Mouse (Mus musculus): ENCODE data around the gene Tmcc3. TPM values are rescaled to one million over a fixed set of nuclear protein-coding genes. Genes with fewer than 3 reads are reported as not detected.

Tmcc3 gene
- polyA plus RNA-seq, 1 experiment: not detected

GRCm38 (mm10) chr10:94545259-94546019, 233.7 kb downstream of the Tmcc3 start:
- peak overlapping the region; percentile 30 for H3K4me3 ChIP-seq (ENCODE audit: insufficient read depth, low read depth, low read length)
- H3K4me1 ChIP-seq (ENCODE audit: control insufficient read depth, insufficient read depth, low read length): peaks cover 22% of the 10 kb centered on the region
- WGBS: 12% methylated on average over 21 of the region's 21 CpGs
- TF ChIP-seq POLR2A (IDR thresholded peaks at IDR 0.05; ENCODE audit: insufficient read depth, low read depth, low read length) (no peak), CTCF (IDR thresholded peaks at IDR 0.05; ENCODE audit: insufficient read depth, low read depth, low read length) (no peak)
- peak overlapping the region; percentile 76 for H3K27ac ChIP-seq (ENCODE audit: insufficient read depth, low read depth, low read length)

DNA sequence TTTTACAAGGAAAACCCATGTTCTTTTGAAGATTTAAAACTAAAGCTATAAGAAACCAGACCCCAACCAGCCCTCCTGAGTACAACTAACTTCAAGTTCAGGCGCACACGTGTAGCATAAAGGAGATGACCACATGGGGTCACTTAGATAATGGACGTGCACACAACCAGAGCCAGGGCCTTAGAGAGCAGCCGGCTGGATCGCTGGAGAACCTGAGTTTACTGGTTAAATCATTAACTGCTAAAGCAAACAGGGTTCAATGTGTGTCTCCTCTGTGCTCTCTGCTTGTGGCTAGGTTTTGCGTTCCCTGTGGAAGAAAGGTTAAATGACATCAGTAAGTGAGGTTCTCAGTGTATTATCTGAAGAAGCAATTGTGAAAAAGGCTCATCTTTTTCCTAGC, 234.9 kb downstream of the Tmcc3 start:
- 85% methylated on average over 6 of the region's 6 CpGs for WGBS
- Histone ChIP-seq H3K4me3 (ENCODE audit: insufficient read depth, low read depth, low read length) (no peak overlapping the region), H3K27ac (ENCODE audit: insufficient read depth, low read depth, low read length) (peak overlapping the region; percentile 76; the same call in 1 of the 2 replicates), H3K4me1 (ENCODE audit: control insufficient read depth, insufficient read depth, low read length) (peaks cover 26% of the 10 kb centered on the region)
- TF ChIP-seq POLR2A (IDR thresholded peaks at IDR 0.05; ENCODE audit: insufficient read depth, low read depth, low read length) (no peak), CTCF (IDR thresholded peaks at IDR 0.05; ENCODE audit: insufficient read depth, low read depth, low read length) (no peak)

GRCm38 (mm10) chr10:94549511-94550232, 237.9 kb downstream of the Tmcc3 start:
- TF ChIP-seq POLR2A (IDR thresholded peaks at IDR 0.05; ENCODE audit: insufficient read depth, low read depth, low read length) (no peak), CTCF (IDR thresholded peaks at IDR 0.05; ENCODE audit: insufficient read depth, low read depth, low read length) (no peak)
- peaks cover 23% of the 10 kb centered on the region for H3K4me1 ChIP-seq (ENCODE audit: control insufficient read depth, insufficient read depth, low read length)

GRCm38 (mm10) chr10:94550649-94551048, 238.9 kb downstream of the Tmcc3 start:
- H3K4me1 ChIP-seq (ENCODE audit: control insufficient read depth, insufficient read depth, low read length): peaks cover 15% of the 10 kb centered on the region
- H3K4me3 ChIP-seq (ENCODE audit: insufficient read depth, low read depth, low read length): no peak overlapping the region
- WGBS: 66% methylated on average over 9 of the region's 9 CpGs

More at GRCm38 (mm10) chr10:94549511-94550232, 237.9 kb downstream of the Tmcc3 start:
- no peak overlapping the region for H3K27ac ChIP-seq (ENCODE audit: insufficient read depth, low read depth, low read length)
- no peak overlapping the region for H3K4me3 ChIP-seq (ENCODE audit: insufficient read depth, low read depth, low read length)
- WGBS: 78% methylated on average over 4 of the region's 4 CpGs

GRCm38 (mm10) chr10:94551065-94551464, 239.3 kb downstream of the Tmcc3 start:
- H3K4me1 ChIP-seq (ENCODE audit: control insufficient read depth, insufficient read depth, low read length): peaks cover 12% of the 10 kb centered on the region
- WGBS: 87% methylated on average over 2 of the region's 2 CpGs
- TF ChIP-seq CTCF (IDR thresholded peaks at IDR 0.05; ENCODE audit: insufficient read depth, low read depth, low read length) (no peak), POLR2A (IDR thresholded peaks at IDR 0.05; ENCODE audit: insufficient read depth, low read depth, low read length) (no peak)
- no peak overlapping the region for H3K4me3 ChIP-seq (ENCODE audit: insufficient read depth, low read depth, low read length)
- H3K27ac ChIP-seq (ENCODE audit: insufficient read depth, low read depth, low read length): no peak overlapping the region

More at GRCm38 (mm10) chr10:94550649-94551048, 238.9 kb downstream of the Tmcc3 start:
- no peak overlapping the region; the same call in 1 of the 2 replicates for H3K27ac ChIP-seq (ENCODE audit: insufficient read depth, low read depth, low read length)
- TF ChIP-seq CTCF (IDR thresholded peaks at IDR 0.05; ENCODE audit: insufficient read depth, low read depth, low read length) (no peak), POLR2A (IDR thresholded peaks at IDR 0.05; ENCODE audit: insufficient read depth, low read depth, low read length) (no peak)

- Histone ChIP-seq H3K27ac (ENCODE audit: insufficient read depth, low read depth, low read length) (no peak overlapping the region), H3K4me1 (ENCODE audit: control insufficient read depth, insufficient read depth, low read length) (peaks cover 10% of the 10 kb centered on the region), H3K4me3 (ENCODE audit: insufficient read depth, low read depth, low read length) (no peak overlapping the region)
- TF ChIP-seq POLR2A (IDR thresholded peaks at IDR 0.05; ENCODE audit: insufficient read depth, low read depth, low read length) (no peak), CTCF (IDR thresholded peaks at IDR 0.05; ENCODE audit: insufficient read depth, low read depth, low read length) (no peak)
- WGBS: 94% methylated on average over 6 of the region's 6 CpGs
Observed at GRCm38 (mm10) chr10:94551511-94551910, 239.8 kb downstream of the Tmcc3 start.

DNA sequence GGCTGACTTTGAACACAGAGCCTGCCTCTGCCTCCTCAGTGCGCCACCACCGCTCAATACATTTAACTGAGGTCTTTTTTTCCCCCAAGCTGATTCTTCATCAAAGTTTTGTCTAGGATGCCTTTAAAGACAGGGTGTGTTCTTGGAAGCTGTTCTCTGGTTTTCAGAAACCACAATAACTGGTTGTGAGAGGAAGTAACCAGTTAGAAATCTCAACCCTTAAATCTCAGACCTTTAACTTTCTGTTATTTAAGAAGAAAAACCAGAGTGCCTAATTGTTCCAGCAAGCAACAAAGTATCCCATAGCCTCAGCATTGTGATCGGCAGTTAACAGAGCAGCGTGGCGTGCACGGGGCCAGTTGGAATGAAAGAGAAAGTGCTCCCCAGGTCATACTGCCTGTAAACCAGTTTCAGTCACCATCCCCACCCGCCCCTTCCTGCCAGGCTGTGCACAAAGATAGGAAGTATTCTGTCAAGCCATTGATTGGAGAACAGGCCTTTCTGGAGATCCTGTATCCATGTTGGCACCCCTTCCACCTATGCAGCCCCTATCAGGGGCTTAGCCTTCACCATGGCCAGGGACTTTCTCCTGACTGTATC, 240.3 kb downstream of the Tmcc3 start:
- no peak for TF ChIP-seq POLR2A (IDR thresholded peaks at IDR 0.05; ENCODE audit: insufficient read depth, low read depth, low read length)
- no peak for TF ChIP-seq CTCF (IDR thresholded peaks at IDR 0.05; ENCODE audit: insufficient read depth, low read depth, low read length)
- WGBS: 84% methylated on average over 7 of the region's 7 CpGs
- Histone ChIP-seq H3K4me3 (ENCODE audit: insufficient read depth, low read depth, low read length) (no peak overlapping the region), H3K4me1 (ENCODE audit: control insufficient read depth, insufficient read depth, low read length) (peaks cover 8% of the 10 kb centered on the region), H3K27ac (ENCODE audit: insufficient read depth, low read depth, low read length) (no peak overlapping the region)

DNA sequence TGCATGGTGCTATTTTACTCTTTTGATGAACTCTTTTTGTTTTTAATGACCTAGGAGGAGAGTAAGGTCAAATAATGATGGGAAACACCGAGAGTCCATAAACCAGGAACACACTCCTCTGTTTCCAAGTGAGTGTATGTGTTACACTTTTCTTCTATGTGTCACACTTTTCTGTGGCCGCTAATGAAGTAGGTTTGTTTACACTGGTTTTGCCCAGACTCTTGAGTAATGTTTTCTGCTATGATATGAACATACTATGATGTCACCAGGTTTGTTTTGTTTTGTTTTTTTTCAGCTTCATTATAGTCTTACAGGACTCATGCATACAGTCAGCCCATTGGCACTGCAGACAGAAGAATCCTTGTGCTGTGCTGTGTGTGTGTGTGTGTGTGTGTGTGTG, 243.6 kb downstream of the Tmcc3 start:
- WGBS: 85% methylated on average over 2 of the region's 2 CpGs
- no peak overlapping the region for H3K4me3 ChIP-seq (ENCODE audit: insufficient read depth, low read depth, low read length)
- peaks cover 5% of the 10 kb centered on the region for H3K4me1 ChIP-seq (ENCODE audit: control insufficient read depth, insufficient read depth, low read length)
- no peak for TF ChIP-seq POLR2A (IDR thresholded peaks at IDR 0.05; ENCODE audit: insufficient read depth, low read depth, low read length)
- TF ChIP-seq CTCF (IDR thresholded peaks at IDR 0.05; ENCODE audit: insufficient read depth, low read depth, low read length): no peak
- no peak overlapping the region for H3K27ac ChIP-seq (ENCODE audit: insufficient read depth, low read depth, low read length)
